Mouse (Mus musculus): ENCODE data around the gene Gbp7.

DNA sequence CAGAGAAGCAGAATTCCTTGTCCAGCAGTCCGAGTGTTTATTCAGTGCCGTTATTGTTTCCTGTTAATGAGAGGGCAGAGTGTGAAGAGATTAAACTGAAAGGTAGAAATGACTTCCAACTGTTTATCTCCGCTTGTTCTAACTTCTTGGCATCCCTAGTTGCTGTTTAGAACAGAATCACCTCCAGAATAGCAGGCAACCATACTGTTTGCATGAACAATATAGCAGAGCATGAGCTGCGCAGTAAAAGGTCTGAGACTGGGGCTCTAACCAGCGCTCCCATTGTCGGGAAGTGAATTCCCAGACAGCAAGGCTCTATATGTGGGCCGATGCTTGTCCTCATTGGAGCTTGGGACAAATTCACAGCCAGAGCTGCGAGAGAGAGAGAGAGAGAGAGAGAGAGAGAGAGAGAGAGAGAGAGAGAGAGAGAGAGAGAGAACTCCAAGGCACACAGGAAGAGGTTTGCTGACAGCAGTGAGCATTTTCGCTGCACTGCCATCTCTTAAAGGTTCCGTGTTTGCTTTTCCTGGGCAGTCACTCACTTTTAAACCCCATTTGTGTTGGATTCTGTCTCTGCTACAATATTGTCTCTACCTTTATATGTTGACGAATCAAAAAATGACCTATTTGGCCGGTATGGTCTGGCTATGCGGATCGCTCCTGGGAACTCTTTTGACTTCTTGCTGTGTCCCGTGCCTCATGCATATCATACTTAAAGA lies 32.9 kb upstream of the Gbp7 start:
- no peak for TF ChIP-seq CTCF (IDR thresholded peaks at IDR 0.05; ENCODE audit: low read depth)
- TF ChIP-seq EP300 (optimal IDR thresholded peaks at IDR 0.05): no peak

Measured in stomach, postnatal 0 days (tissue).